Mouse (Mus musculus): ENCODE measurements around the gene Asap3. TPM values are rescaled to one million over a fixed set of nuclear protein-coding genes. Genes with fewer than 3 reads are reported as not detected.

Gene Asap3
- total RNA-seq, 2 experiments from 2014 or later, result not detected

DNA sequence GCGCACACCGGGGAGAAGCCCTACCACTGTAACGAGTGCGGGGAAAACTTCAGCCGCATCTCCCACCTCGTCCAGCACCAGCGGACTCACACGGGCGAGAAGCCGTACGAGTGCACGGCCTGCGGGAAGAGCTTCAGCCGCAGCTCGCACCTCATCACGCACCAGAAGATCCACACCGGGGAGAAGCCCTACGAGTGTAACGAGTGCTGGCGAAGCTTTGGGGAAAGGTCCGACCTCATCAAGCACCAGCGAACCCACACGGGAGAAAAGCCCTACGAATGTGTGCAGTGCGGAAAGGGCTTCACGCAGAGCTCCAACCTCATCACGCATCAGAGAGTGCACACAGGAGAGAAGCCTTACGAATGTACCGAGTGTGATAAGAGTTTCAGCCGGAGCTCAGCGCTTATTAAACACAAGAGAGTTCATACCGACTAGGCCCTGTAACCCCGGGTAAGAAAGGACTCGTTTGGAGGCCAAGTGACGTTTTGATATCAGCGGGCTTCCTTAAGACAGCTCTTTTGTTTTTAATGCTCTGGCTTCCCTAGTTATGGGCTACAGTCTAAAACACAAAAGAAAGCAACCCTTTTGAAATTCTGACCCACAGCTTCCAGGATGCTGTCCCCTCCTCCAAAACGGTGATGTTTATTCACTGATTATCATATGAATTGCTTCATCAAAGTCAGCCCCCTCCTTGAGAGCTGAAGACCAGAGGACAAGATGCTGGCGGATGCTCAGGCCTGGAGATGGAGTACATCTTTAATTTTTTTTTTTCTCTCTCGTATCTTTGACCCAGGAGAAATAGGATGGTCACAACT, 84.8 kb downstream of the Asap3 start:
- ATAC-seq (replicated peaks; ENCODE audit: poor library complexity), result no peak

DNA sequence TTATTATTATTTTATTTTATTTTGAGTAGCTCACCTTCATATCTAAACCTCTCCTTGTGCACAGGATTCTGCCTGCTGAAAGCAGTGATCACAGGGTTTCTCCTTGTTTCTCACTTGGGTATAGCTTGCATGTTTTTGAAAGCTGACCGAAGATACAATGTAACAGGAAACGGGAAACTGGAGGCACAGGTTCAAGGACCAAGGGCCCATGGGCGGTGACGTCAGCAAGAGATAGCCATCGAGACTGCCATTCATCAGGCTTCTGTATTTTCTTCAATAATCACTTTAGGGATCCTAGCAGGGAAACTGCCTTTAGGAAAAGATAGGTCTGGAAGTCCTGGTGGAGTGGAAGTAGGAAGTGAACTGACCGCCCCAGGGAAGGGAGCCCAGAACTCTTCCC, 85.5 kb downstream of the Asap3 start:
- no peak for ATAC-seq (replicated peaks; ENCODE audit: poor library complexity)

Other genes with a start within 250 kb of the Asap3 start
- gene Gale, start 242.6 kb upstream of the Asap3 start, total RNA-seq (2015), result 4.4 and 5.2 TPM in 2 replicates
- gene Gale, start 242.6 kb upstream of the Asap3 start, total RNA-seq (2017), result 2.2 and 4.7 TPM in 2 replicates
- 37.2 and 42.6 TPM in 2 replicates for gene Lypla2, start 233.7 kb upstream of the Asap3 start, total RNA-seq (2015)
- 15.7 and 21.9 TPM in 2 replicates for gene Lypla2, start 233.7 kb upstream of the Asap3 start, total RNA-seq (2017)
- gene Pithd1, start 219.1 kb upstream of the Asap3 start, total RNA-seq (2015), result 19.8 and 22.7 TPM in 2 replicates
- gene Pithd1, start 219.1 kb upstream of the Asap3 start, total RNA-seq (2017), result 18.3 and 31.5 TPM in 2 replicates
- 55.2 and 58.2 TPM in 2 replicates for gene Eloa, start 184.6 kb upstream of the Asap3 start, total RNA-seq (2015)
- 50.3 and 56.8 TPM in 2 replicates for gene Eloa, start 184.6 kb upstream of the Asap3 start, total RNA-seq (2017)
- 1,572 and 1,580 TPM in 2 replicates for gene Rpl11, start 152.9 kb upstream of the Asap3 start, total RNA-seq (2015)
- gene Rpl11, start 152.9 kb upstream of the Asap3 start, total RNA-seq (2017), result 841 and 996 TPM in 2 replicates
- 0.44 and 1.4 TPM in 2 replicates for gene Id3, start 62.9 kb upstream of the Asap3 start, total RNA-seq (2015)
- gene Id3, start 62.9 kb upstream of the Asap3 start, total RNA-seq (2017), result 1.0 and 2.4 TPM in 2 replicates
- 5.6 and 7.5 TPM in 2 replicates for gene E2f2, start 34.0 kb upstream of the Asap3 start, total RNA-seq (2015)
- 5.9 and 6.1 TPM in 2 replicates for gene E2f2, start 34.0 kb upstream of the Asap3 start, total RNA-seq (2017)
- gene Tcea3, start 41.4 kb downstream of the Asap3 start, total RNA-seq (2015), result 0.10 TPM in 1 of 2 replicates, not detected in the other
- 0.33 and 0.41 TPM in 2 replicates for gene Tcea3, start 41.4 kb downstream of the Asap3 start, total RNA-seq (2017)
- 6.7 and 7.7 TPM in 2 replicates for gene Zfp46, start 78.3 kb downstream of the Asap3 start, total RNA-seq (2015)
- 7.4 and 7.9 TPM in 2 replicates for gene Zfp46, start 78.3 kb downstream of the Asap3 start, total RNA-seq (2017)
- 114 and 118 TPM in 2 replicates for gene Hnrnpr, start 104.6 kb downstream of the Asap3 start, total RNA-seq (2015)
- 179 and 224 TPM in 2 replicates for gene Hnrnpr, start 104.6 kb downstream of the Asap3 start, total RNA-seq (2017)
- not detected in 2 replicates for gene Htr1d, start 217.2 kb downstream of the Asap3 start, total RNA-seq (2015)
- not detected in 2 replicates for gene Htr1d, start 217.2 kb downstream of the Asap3 start, total RNA-seq (2017)